Mouse (Mus musculus) myocyte (in vitro differentiated cells): ENCODE measurements around the gene Stat3.

Experiments used
- E2F4 ChIP-seq: IDR thresholded peaks from one replicate; pipeline ENCODE4 v1.6.1; 2011; ENCODE audit warnings: mild to moderate bottlenecking, control low read depth, moderate library complexity; ENCODE audit not compliant: insufficient read depth
- POLR2A ChIP-seq: IDR thresholded peaks from one replicate; pipeline ENCODE4 v1.6.1; 2011; ENCODE audit warnings: low read depth, mild to moderate bottlenecking, control low read depth, moderate library complexity; ENCODE audit not compliant: insufficient read length
- SRF ChIP-seq: IDR thresholded peaks from one replicate; pipeline ENCODE4 v1.6.1; 2011; ENCODE audit warnings: low read depth; ENCODE audit not compliant: control insufficient read depth, insufficient read length
- USF1 ChIP-seq: IDR thresholded peaks from one replicate; pipeline ENCODE4 v1.6.1; 2011; ENCODE audit warnings: low read depth, mild to moderate bottlenecking, control low read depth, moderate library complexity

DNA sequence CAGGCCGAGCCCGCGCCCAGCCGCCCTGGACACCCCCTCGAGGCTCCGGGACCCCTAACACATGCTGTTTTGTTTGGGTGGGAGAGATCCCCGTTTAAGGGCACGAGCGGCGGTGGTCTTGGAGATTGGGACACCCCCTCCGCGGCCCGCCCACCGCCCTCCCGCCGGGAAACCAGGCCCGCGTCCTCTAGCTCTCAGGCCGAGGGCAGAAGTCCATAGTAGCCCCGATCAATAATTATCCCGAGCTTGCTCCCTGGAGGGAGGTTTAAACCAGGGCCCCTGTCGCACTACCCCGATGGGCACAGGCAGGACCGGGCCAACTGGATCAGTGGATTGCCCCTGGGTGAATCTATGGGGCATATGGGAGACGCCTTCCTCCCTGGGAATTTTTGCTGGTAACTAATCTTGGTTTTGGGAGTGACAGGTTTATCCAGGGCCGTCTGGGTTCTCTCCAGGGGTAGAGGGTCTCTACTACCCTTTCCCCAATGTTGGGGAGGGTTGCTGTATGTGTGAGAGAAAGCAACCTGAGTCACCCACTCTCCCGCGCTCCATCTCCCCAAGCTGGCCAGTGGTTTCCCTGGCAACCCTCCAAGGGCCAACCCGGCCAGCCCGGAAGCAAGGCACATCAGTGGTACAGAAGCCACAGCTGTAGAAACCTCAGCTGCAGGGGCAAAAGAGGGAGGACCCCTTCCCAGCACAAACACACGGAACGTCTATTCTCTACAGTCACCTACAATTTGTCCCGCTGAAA, 88.4 kb downstream of the Stat3 start:
- TF ChIP-seq USF1 = no peak
- TF ChIP-seq POLR2A = no peak
- TF ChIP-seq E2F4 = no peak
- TF ChIP-seq SRF = no peak
